Mouse (Mus musculus) thymus, adult 2 months (tissue): Measurements from ENCODE around the gene Mrpl48. TPM values are rescaled to one million over a fixed set of nuclear protein-coding genes. Genes with fewer than 3 reads are reported as not detected.
A peak's percentile ranks its signal among the peaks of the same experiment; 100 is the strongest.

ENCODE experiments used
- DNase-seq: peaks from one replicate; pipeline ENCODE4 v3.0.0; 2021
- H3K27ac ChIP-seq: fragments of 200-500 bp; 2 replicates; pipeline ENCODE4 v1.5.1; 2012; ENCODE audit warnings: low read length, control low read depth; ENCODE audit not compliant: control insufficient read depth, insufficient read depth
- H3K27me3 ChIP-seq: fragments of 200-500 bp; 2 replicates; pipeline ENCODE4 v1.6.1; 2012; ENCODE audit warnings: mild to moderate bottlenecking, low read length, moderate library complexity, mixed read lengths; ENCODE audit not compliant: control insufficient read depth, insufficient read depth
- H3K36me3 ChIP-seq: fragments of 200-500 bp; 2 replicates; pipeline ENCODE4 v1.6.1; 2012; ENCODE audit warnings: mild to moderate bottlenecking, low read length, moderate library complexity; ENCODE audit not compliant: control insufficient read depth, insufficient read depth
- H3K4me1 ChIP-seq: fragments of 200-500 bp; replicated peaks from 2 replicates; pipeline ENCODE4 v1.6.1; 2012; ENCODE audit warnings: low read length; ENCODE audit not compliant: control insufficient read depth, insufficient read depth
- H3K4me3 ChIP-seq: fragments of 200-500 bp; 2 replicates; pipeline ENCODE4 v1.5.1; 2012; ENCODE audit warnings: mild to moderate bottlenecking, low read length, control low read depth, moderate library complexity; ENCODE audit not compliant: control insufficient read depth, insufficient read depth
- CTCF ChIP-seq: fragments of 200-500 bp; IDR thresholded peaks from 2 replicates; pipeline ENCODE4 v1.5.1; 2012; ENCODE audit warnings: mild to moderate bottlenecking, control low read depth, low read length, moderate library complexity, borderline replicate concordance; ENCODE audit not compliant: control insufficient read depth, poor library complexity, insufficient read depth; ENCODE audit errors: extremely low read depth
- POLR2A ChIP-seq: fragments of 200-500 bp; IDR thresholded peaks from 2 replicates; pipeline ENCODE4 v1.6.1; 2012; ENCODE audit warnings: mild to moderate bottlenecking, low read length, control low read depth, moderate library complexity; ENCODE audit not compliant: control insufficient read depth, poor library complexity, insufficient read depth; ENCODE audit errors: extremely low read depth
- WGBS: fragments of 180-500 bp; shearing (Covaris S2); methylation state at CpG from one replicate; pipeline ENCODE4 v1.1.7; 2018; 5-methylcytosine and 5-hydroxymethylcytosine counted together
- polyA plus RNA-seq: library from polyadenylated mRNA; depleted of rRNA; stranded (reverse); fragments of >200 nt; gene quantifications from 2 replicates; pipeline ENCODE4 v1.2.3, GENCODE M21; 2012

The Mrpl48 gene
- polyA plus RNA-seq, 1 experiment, result 12.2 TPM

- Histone ChIP-seq H3K27ac (no peak overlapping the region), H3K27me3 (no peaks in the 10 kb centered on the region), H3K4me3 (no peak overlapping the region), H3K36me3 (no peaks in the 10 kb centered on the region), H3K4me1 (no peaks in the 10 kb centered on the region)
- TF ChIP-seq CTCF (no peak), POLR2A (no peak)
- DNase-seq, result no peak
- 94% methylated on average over 4 of the region's 4 CpGs for WGBS
Observed at GRCm38 (mm10) chr7:100616121-100616857, 8.2 kb upstream of the Mrpl48 start.

- TF ChIP-seq CTCF, result no peak
- TF ChIP-seq POLR2A, result no peak
- 27% methylated on average over 4 of the region's 4 CpGs for WGBS
- peaks cover 5% of the 10 kb centered on the region for H3K4me1 ChIP-seq
- no peaks in the 10 kb centered on the region for H3K27me3 ChIP-seq
- DNase-seq, result no peak
- H3K4me3 ChIP-seq, result no peak overlapping the region
- H3K27ac ChIP-seq, result no peak overlapping the region
- H3K36me3 ChIP-seq, result no peaks in the 10 kb centered on the region
Observed at GRCm38 (mm10) chr7:100608910-100609309, 809 bp upstream of the Mrpl48 start.

- peak; percentile 90 for DNase-seq
- peak; percentile 59; the same call in 1 of the 2 replicates for TF ChIP-seq CTCF
- TF ChIP-seq POLR2A, result peak; percentile 80
- H3K4me3 ChIP-seq, result peak within 1 kb of the TSS; percentile 77
- peaks cover 5% of the 10 kb centered on the region for H3K4me1 ChIP-seq
- H3K27me3 ChIP-seq, result no peaks in the 10 kb centered on the region
- WGBS, result under 1% methylated on average over 105 of the region's 105 CpGs
- no peak within 1 kb of the TSS for H3K27ac ChIP-seq
- H3K36me3 ChIP-seq, result no peaks in the 10 kb centered on the region
Observed at GRCm38 (mm10) chr7:100607214-100608129, 629 bp downstream of the Mrpl48 start, which contains the start of gene Rab6a. Gene Rab6a, plus strand, starts transcription at chr7:100607410.

DNA sequence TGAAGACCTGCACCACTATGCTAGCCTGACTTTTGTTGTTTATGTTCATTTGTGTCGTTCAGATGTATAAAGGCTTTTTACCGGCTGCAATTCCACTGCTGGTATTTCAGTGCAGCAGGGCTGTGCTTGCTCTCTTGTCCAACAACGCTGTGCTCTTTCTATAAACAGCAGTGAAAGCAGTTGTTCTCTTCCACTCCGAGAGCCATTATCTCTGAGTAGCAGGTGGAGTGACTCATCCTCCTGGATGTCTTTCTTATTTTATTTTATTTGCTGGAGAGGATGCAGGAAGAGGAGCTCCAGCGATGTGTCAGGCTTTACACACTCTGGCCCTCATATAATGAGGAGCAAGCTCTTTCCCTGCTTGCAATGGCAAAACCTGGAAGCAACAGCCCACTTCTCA is 7.9 kb downstream of the Mrpl48 start:
- TF ChIP-seq CTCF (no peak), POLR2A (no peak)
- Histone ChIP-seq H3K27me3 (no peaks in the 10 kb centered on the region), H3K36me3 (no peaks in the 10 kb centered on the region), H3K27ac (no peak overlapping the region), H3K4me1 (no peaks in the 10 kb centered on the region), H3K4me3 (no peak overlapping the region)
- no peak for DNase-seq
- WGBS, result 92% methylated on average over 5 of the region's 5 CpGs

DNA sequence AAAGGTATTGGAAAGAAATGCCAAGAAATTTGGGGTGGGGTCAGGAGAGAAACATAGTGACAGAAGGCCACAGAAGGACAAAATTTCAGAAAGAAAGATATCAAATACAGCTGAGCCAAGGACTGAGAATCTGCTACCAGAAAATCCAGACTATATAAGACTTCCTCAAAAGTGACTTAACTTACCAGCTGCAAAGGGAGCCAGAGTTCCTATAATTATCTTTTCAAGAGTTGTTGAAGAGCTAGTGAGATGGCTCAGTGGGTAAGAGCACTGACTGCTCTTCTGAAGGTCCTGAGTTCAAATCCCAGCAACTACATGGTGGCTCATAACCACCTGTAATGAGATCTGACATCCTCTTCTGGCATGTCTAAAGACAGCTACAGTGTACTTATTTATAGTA is 14.8 kb downstream of the Mrpl48 start:
- no peaks in the 10 kb centered on the region for H3K36me3 ChIP-seq
- TF ChIP-seq CTCF (no peak), POLR2A (no peak)
- DNase-seq, result no peak
- H3K27ac ChIP-seq, result no peak overlapping the region
- H3K27me3 ChIP-seq, result no peaks in the 10 kb centered on the region
- no peak overlapping the region for H3K4me3 ChIP-seq
- H3K4me1 ChIP-seq, result peaks cover 3% of the 10 kb centered on the region

GRCm38 (mm10) chr7:100591522-100591852 is 16.6 kb downstream of the Mrpl48 start:
- Histone ChIP-seq H3K27ac (no peak overlapping the region), H3K36me3 (no peaks in the 10 kb centered on the region), H3K27me3 (no peaks in the 10 kb centered on the region), H3K4me3 (no peak overlapping the region), H3K4me1 (peaks cover 3% of the 10 kb centered on the region)
- 9% methylated on average over 2 of the region's 2 CpGs for WGBS
- TF ChIP-seq POLR2A, result no peak
- TF ChIP-seq CTCF, result no peak
- no peak for DNase-seq
